Mouse (Mus musculus) G1E (cell line): Measurements from ENCODE around the gene Pik3r2.

ENCODE experiments used
- CTCF ChIP-seq: IDR thresholded peaks from 2 replicates; pipeline ENCODE4 v1.5.1; 2012; ENCODE audit warnings: low read depth, low read length, inconsistent platforms, mixed read lengths
- GATA1 ChIP-seq: IDR thresholded peaks from 2 replicates; pipeline ENCODE4 v1.6.1; 2012; ENCODE audit warnings: borderline replicate concordance, low read length, inconsistent platforms, mixed read lengths

DNA sequence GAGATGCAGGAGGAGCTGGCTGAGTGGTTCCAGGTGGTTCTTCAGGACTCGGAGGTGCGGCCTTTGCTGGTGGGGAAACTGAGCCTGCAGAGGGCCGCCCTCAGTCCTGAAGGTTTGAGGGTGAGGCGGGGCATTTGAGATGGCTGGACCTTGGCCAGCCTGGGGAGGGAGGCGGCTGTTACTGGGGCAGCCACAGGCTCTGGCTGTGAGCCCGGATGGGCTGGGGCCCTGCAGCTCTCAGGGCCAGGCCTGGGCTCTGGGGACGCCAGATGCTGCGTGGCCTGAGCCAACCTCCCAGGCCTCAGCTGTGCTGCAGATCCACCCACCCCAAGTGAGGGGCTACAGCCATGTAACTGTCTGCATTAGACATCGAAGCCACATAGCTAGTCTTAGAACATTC lies 2.7 kb downstream of the Pik3r2 start:
- TF ChIP-seq CTCF: no peak
- TF ChIP-seq GATA1: no peak
